Mouse (Mus musculus) small intestine, adult 10 weeks (tissue): ENCODE data around the gene Iqcf4. TPM values are rescaled to one million over a fixed set of nuclear protein-coding genes. Genes with fewer than 3 reads are reported as not detected.

ENCODE experiments used
- polyA plus RNA-seq: library from polyadenylated mRNA; stranded (reverse); fragments of 350-450 nt; fragmentation: Illumina TruSeq; extraction: RNeasy Lipid Tissue Mini Kit (QIAGEN cat#74804); gene quantifications from one replicate; pipeline ENCODE4 v1.2.3, GENCODE M21; 2014; ENCODE audit warnings: low replicate concordance

Gene Iqcf4
- polyA plus RNA-seq: not detected

GRCm38 (mm10) chr9:106570896-106571295 is at the start of gene Iqcf4:
Gene Iqcf4, minus strand, starts transcription at chr9:106570996.

GRCm38 (mm10) chr9:106561531-106561930 is 9.3 kb downstream of the Iqcf4 start, which contains the start of gene Iqcf3:
Gene Iqcf3, minus strand, starts transcription at chr9:106561631.

Other genes with a start within 250 kb of the Iqcf4 start
- 5.7 TPM for gene Dusp7, start 202.4 kb downstream of the Iqcf4 start, polyA plus RNA-seq
- 5.7 TPM for gene Rpl29, start 141.5 kb downstream of the Iqcf4 start, polyA plus RNA-seq
- 7.4 TPM for gene Acy1, start 132.7 kb downstream of the Iqcf4 start, polyA plus RNA-seq
- 12.4 TPM for gene Abhd14b, start 123.5 kb downstream of the Iqcf4 start, polyA plus RNA-seq
- gene Abhd14a, start 123.3 kb downstream of the Iqcf4 start, polyA plus RNA-seq: 1.6 TPM
- gene Pcbp4, start 117.7 kb downstream of the Iqcf4 start, polyA plus RNA-seq: 0.63 TPM
- gene Gpr62, start 105.1 kb downstream of the Iqcf4 start, polyA plus RNA-seq: not detected
- not detected for gene Rrp9, start 95.0 kb downstream of the Iqcf4 start, polyA plus RNA-seq
- gene Parp3, start 94.0 kb downstream of the Iqcf4 start, polyA plus RNA-seq: 5.5 TPM
- not detected for gene Iqcf1, start 71.0 kb downstream of the Iqcf4 start, polyA plus RNA-seq
- not detected for gene Iqcf5, start 56.4 kb downstream of the Iqcf4 start, polyA plus RNA-seq
- 1.5 TPM for gene Iqcf3, start 9.4 kb downstream of the Iqcf4 start, polyA plus RNA-seq
- not detected for gene Iqcf6, start 55.6 kb upstream of the Iqcf4 start, polyA plus RNA-seq
- gene Grm2, start 85.1 kb upstream of the Iqcf4 start, polyA plus RNA-seq: not detected
- 3.5 TPM for gene Tex264, start 114.9 kb upstream of the Iqcf4 start, polyA plus RNA-seq
- 6.9 TPM for gene Rad54l2, start 218.2 kb upstream of the Iqcf4 start, polyA plus RNA-seq